In the genomic region with DNA sequence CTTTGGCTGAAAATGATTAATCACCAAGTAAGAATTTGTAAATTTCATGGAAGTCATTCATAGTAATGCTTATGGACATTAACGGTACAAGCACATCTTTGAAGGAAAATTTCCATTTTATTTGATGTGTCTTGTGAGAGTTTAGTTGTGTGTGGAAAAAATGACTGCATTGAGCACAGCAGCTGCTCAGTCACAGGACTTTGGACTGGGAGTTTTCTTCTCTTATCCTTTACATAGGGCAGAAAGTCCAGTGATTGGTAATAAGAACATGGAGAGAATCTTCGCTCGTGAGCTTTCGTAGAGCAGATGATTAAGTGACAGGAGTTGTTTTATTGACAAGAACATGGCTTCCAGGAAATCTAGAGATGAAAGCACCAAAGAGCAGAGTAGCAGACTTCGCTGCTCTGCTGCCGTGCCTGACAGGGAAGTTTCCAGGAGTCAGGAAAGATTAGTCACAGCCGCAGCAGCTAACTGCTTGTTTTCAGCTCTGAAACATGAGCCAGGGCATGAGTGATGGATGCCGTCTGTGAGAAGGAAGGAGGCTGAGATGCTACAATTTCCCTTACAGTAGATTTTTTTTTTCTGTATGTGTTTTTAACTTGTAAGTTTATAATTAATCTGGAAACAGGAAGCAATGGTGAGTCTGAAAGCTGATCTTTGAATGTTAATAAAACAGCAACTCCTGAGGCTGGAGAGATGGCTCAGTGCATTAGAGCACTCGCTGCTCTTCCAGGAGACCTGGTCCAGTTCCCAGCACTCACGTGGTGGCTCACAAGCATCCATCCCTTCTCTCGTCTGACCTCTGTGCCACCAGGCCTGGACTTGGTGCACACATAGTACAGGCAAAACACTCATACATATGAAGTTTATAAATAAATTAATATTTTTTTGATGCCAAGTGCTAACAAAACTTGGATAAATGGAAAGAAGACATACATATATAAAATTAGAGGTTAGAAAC, we compare ENCODE assay signal across 12 mouse cellular contexts. TPM values are rescaled to one million over a fixed set of nuclear protein-coding genes. Genes with fewer than 3 reads are reported as not detected.
DNase-seq lines count a peak whose midpoint lies in the region; ATAC-seq and TF ChIP-seq lines count a peak whose summit lies in the region.
"Had no signal": no experiment of that assay in that cellular context is flagged by ENCODE, and none has a peak within 500 bp of the region (broad histone marks: within the 10 kb centered on the region; RNA-seq: fewer than 3 reads in every experiment).

No protein-coding gene starts in this region.

- H3K4me2 ChIP-seq in embryonic facial prominence, embryonic 14.5 days (ENCODE audit: low read depth, low read length), result no peak overlapping the region
- no peak overlapping the region for H3K4me2 ChIP-seq in kidney, embryonic 15.5 days
- H3K4me2 ChIP-seq: hindbrain, embryonic 13.5 days; midbrain, embryonic 11.5 days had no signal

- ATAC-seq in embryonic facial prominence, embryonic 14.5 days (ENCODE audit: low read depth), result peak; percentile 44; the same call in 1 of the 2 replicates
- no peak for ATAC-seq in kidney, embryonic 15.5 days (replicated peaks; ENCODE audit: low FRiP score)
- ATAC-seq in megakaryocyte-erythroid progenitor cell, adult 5-6 weeks (replicated peaks; ENCODE audit: low FRiP score, low TSS enrichment, poor library complexity, severe bottlenecking), result no peak
- ATAC-seq: liver, postnatal 0 days had no signal

- peaks cover 58% of the 10 kb centered on the region for H3K36me3 ChIP-seq in embryonic facial prominence, embryonic 14.5 days (ENCODE audit: control insufficient read depth, insufficient read depth, low read length)
- peaks cover 66% of the 10 kb centered on the region for H3K36me3 ChIP-seq in kidney, embryonic 15.5 days

- DNase-seq in layer of hippocampus, adult 2 months (ENCODE audit: low spot score in 2 of 2), result no peak
- DNase-seq in layer of hippocampus, adult 8-10 months (ENCODE audit: low spot score in 2 of 2), result no peak
- peak; percentile 59 for DNase-seq in embryonic facial prominence, embryonic 14.5 days (ENCODE audit: low spot score)
- DNase-seq in B cell, adult 2 months, result no peak
- no peak for DNase-seq in frontal cortex, adult 2 months (ENCODE audit: extremely low spot score in 1 of 2, low spot score in 1 of 2)
- DNase-seq: cerebellum, postnatal 36 days; liver, postnatal 0 days; thymus, postnatal 36 days had no signal

- H3K27me3 ChIP-seq in embryonic facial prominence, embryonic 14.5 days (replicated peaks; ENCODE audit: control insufficient read depth, insufficient read depth, low read length), result no peaks in the 10 kb centered on the region
- no peaks in the 10 kb centered on the region for H3K27me3 ChIP-seq in kidney, embryonic 15.5 days
- H3K27me3 ChIP-seq: hindbrain, embryonic 13.5 days had no signal

- H3K9me3 ChIP-seq in embryonic facial prominence, embryonic 14.5 days (ENCODE audit: control insufficient read depth, low read length), result no peaks in the 10 kb centered on the region
- H3K9me3 ChIP-seq in kidney, embryonic 15.5 days (replicated peaks), result no peaks in the 10 kb centered on the region
- H3K9me3 ChIP-seq: hindbrain, embryonic 13.5 days had no signal

- peak overlapping the region; percentile 32; the same call in 1 of the 2 replicates for H3K27ac ChIP-seq in layer of hippocampus, adult 2 months
- H3K27ac ChIP-seq in embryonic facial prominence, embryonic 14.5 days (replicated peaks; ENCODE audit: low read depth, low read length), result no peak overlapping the region
- H3K27ac ChIP-seq in kidney, embryonic 15.5 days, result 0 out of 2 replicates have a peak overlapping the region, but pooled peaks have one; percentile 25
- H3K27ac ChIP-seq: hindbrain, embryonic 13.5 days had no signal

- no peak overlapping the region for H3K9ac ChIP-seq in embryonic facial prominence, embryonic 14.5 days (ENCODE audit: low read depth, low read length)
- H3K9ac ChIP-seq in kidney, embryonic 15.5 days, result no peak overlapping the region
- H3K9ac ChIP-seq: hindbrain, embryonic 13.5 days; liver, postnatal 0 days had no signal

- no peak for TF ChIP-seq CTCF in layer of hippocampus, adult 2 months (conservative IDR thresholded peaks at IDR 0.05)

- 52% methylated on average over 11 of the region's 11 CpGs for WGBS in embryonic facial prominence, embryonic 14.5 days
- WGBS in kidney, embryonic 15.5 days, result 55% methylated on average over 11 of the region's 11 CpGs

- no peaks in the 10 kb centered on the region for H3K4me1 ChIP-seq in embryonic facial prominence, embryonic 14.5 days (ENCODE audit: control insufficient read depth, insufficient read depth, low read length)
- H3K4me1 ChIP-seq in kidney, embryonic 15.5 days, result 0 out of 2 replicates have a peak, but pooled peaks cover 4% of the 10 kb centered on the region
- H3K4me1 ChIP-seq: hindbrain, embryonic 13.5 days had no signal

- no peak overlapping the region for H3K4me3 ChIP-seq in layer of hippocampus, adult 2 months
- H3K4me3 ChIP-seq in embryonic facial prominence, embryonic 14.5 days (ENCODE audit: low read depth, low read length), result no peak overlapping the region
- H3K4me3 ChIP-seq in kidney, embryonic 15.5 days (replicated peaks), result no peak overlapping the region
- H3K4me3 ChIP-seq: hindbrain, embryonic 13.5 days had no signal

RNA-seq across cellular contexts. Expression of a gene that starts 9.2 kb away (rescaled TPM):
- 10 to 100 TPM; 62.0 to 68.9 TPM for total RNA-seq in layer of hippocampus, adult 2 months (2021)
- total RNA-seq in layer of hippocampus, adult 8-10 months (2022), result 10 to 100 TPM; 53.7 to 72.2 (median 64.1) TPM
- 85.2 and 85.4 TPM in 2 replicates for polyA plus RNA-seq in embryonic facial prominence, embryonic 14.5 days (2014; fragmentation: Nextera tagmentation; extraction: Ambion mirVana)
- 94.7 TPM in 2 replicates for polyA plus RNA-seq in kidney, embryonic 15.5 days (2015; fragmentation: Nextera tagmentation; extraction: Ambion mirVana)
- total RNA-seq in megakaryocyte-erythroid progenitor cell, adult 5-6 weeks (2014; fragmentation: Nextera tagmentation), result 81.6 and 95.5 TPM in 2 replicates
- 106 and 108 TPM in 2 replicates for total RNA-seq in megakaryocyte-erythroid progenitor cell, adult 5-6 weeks (2017)
- 47.7 and 49.8 TPM in 2 replicates for polyA plus RNA-seq in frontal cortex, adult 2 months (2012; rRNA removed)
